Mouse (Mus musculus) limb, embryonic 11.5 days (tissue): Measurements from ENCODE around the gene Ube2h. TPM values are rescaled to one million over a fixed set of nuclear protein-coding genes. Genes with fewer than 3 reads are reported as not detected.

Experiments used
- ATAC-seq: fragments of 200-750 bp; cut with Nextera tagmentation; 2 replicates; pipeline ENCODE4 v1.8.0; 2017; ENCODE audit warnings: low read depth; ENCODE audit not compliant: insufficient number of reproducible peaks, low FRiP score, low TSS enrichment
- DNase-seq: peaks from one replicate; pipeline ENCODE4 v3.0.0-alpha.2; 2015; ENCODE audit warnings: low spot score
- H3K27ac ChIP-seq: fragments of 300-500 bp; sonication (generic); replicated peaks from 2 replicates; pipeline ENCODE4 v1.5.1; 2014; ENCODE audit warnings: low read depth, mild to moderate bottlenecking, low read length
- H3K27me3 ChIP-seq: fragments of 300-500 bp; sonication (generic); 2 replicates; pipeline ENCODE4 v1.6.1; 2014; ENCODE audit warnings: mild to moderate bottlenecking, low read length, mixed read lengths; ENCODE audit not compliant: control insufficient read depth, insufficient read depth
- H3K36me3 ChIP-seq: fragments of 300-500 bp; sonication (generic); 2 replicates; pipeline ENCODE4 v1.6.1; 2014; ENCODE audit warnings: mild to moderate bottlenecking, low read length, moderate library complexity, mixed read lengths; ENCODE audit not compliant: control insufficient read depth, insufficient read depth
- H3K4me1 ChIP-seq: fragments of 300-500 bp; sonication (generic); 2 replicates; pipeline ENCODE4 v1.6.1; 2014; ENCODE audit warnings: low read length, mixed read lengths; ENCODE audit not compliant: control insufficient read depth, insufficient read depth
- H3K4me2 ChIP-seq: fragments of 300-500 bp; sonication (generic); 2 replicates; pipeline ENCODE4 v1.6.1; 2014; ENCODE audit warnings: low read depth, mild to moderate bottlenecking, moderate library complexity; ENCODE audit not compliant: severe bottlenecking
- H3K4me3 ChIP-seq: fragments of 300-500 bp; sonication (generic); 2 replicates; pipeline ENCODE4 v1.5.1; 2014; ENCODE audit warnings: low read depth, low read length
- H3K9ac ChIP-seq: fragments of 300-500 bp; sonication (generic); 2 replicates; pipeline ENCODE4 v1.6.1; 2014; ENCODE audit warnings: mild to moderate bottlenecking, low read length
- H3K9me3 ChIP-seq: fragments of 300-500 bp; sonication (generic); 2 replicates; pipeline ENCODE4 v1.6.1; 2016; ENCODE audit warnings: low read length; ENCODE audit not compliant: control insufficient read depth
- WGBS: fragments of 180-500 bp; shearing (Covaris S2); extraction: QIAGEN DNeasy Blood & Tissue Kit; methylation state at CpG from one replicate; pipeline ENCODE4 v1.1.7; 2014; 5-methylcytosine and 5-hydroxymethylcytosine counted together
- polyA plus RNA-seq: library from polyadenylated mRNA; unstranded; fragments of >200 nt; fragmentation: Nextera tagmentation; extraction: Ambion mirVana; gene quantifications from 2 replicates; pipeline ENCODE4 v1.2.1, GENCODE M21; 2014

Gene Ube2h
- polyA plus RNA-seq, 1 experiment from 2014 or later, result 48.7 TPM

DNA sequence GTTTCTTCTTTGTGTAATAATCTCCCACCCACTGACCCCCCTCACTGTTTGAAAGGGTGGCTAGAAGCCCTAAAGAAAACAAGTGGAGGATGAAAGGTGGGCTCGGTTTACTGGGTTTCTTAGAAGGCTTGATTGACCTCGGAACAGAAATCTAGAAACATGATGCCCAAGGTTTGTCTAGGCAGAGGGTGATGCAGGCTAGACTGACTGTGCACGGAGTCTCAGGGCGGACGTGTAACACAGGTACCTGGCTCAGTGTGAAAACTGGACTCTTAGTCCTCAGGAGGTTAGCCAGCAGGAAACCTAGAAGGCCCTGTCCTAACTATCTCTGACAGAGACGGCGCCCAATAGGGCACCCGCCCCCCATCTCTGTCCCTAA lies 131.9 kb downstream of the Ube2h start:
- Histone ChIP-seq H3K9ac (no peak overlapping the region), H3K9me3 (no peaks in the 10 kb centered on the region; the same call in 1 of the 2 replicates), H3K36me3 (no peaks in the 10 kb centered on the region), H3K4me2 (peak overlapping the region; percentile 29; the same call in 1 of the 2 replicates), H3K27me3 (peaks cover 74% of the 10 kb centered on the region), H3K4me3 (peak overlapping the region; percentile 24; the same call in 1 of the 2 replicates), H3K27ac (no peak overlapping the region), H3K4me1 (peaks cover 38% of the 10 kb centered on the region)
- no peak for DNase-seq
- no peak for ATAC-seq
- WGBS, result 13% methylated on average over 8 of the region's 8 CpGs

DNA sequence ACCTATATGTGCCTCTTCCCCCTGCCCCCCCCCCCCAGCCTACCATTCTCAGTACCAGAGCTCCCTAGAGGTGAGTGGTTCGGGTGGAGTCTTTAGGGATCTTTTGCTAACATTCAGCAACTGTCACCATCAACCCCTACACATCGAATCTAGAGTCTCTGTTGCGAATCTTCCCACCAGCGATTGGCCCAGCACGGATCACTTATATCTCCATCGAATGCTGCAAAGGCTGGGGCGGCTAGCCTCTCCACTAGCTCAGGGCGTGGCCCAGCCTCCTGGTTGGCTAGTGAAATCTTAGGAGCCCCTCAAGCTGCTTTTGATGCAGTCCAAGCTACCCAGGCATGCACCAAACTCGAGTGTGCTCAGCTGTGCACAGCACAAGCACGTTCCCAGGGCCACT lies 132.4 kb downstream of the Ube2h start:
- no peaks in the 10 kb centered on the region; the same call in 1 of the 2 replicates for H3K9me3 ChIP-seq
- H3K27me3 ChIP-seq, result peaks cover 70% of the 10 kb centered on the region
- ATAC-seq, result no peak
- DNase-seq, result peak; percentile 41
- 17% methylated on average over 10 of the region's 10 CpGs for whole genome bisulfite sequencing
- H3K4me1 ChIP-seq, result peaks cover 37% of the 10 kb centered on the region
- H3K36me3 ChIP-seq, result no peaks in the 10 kb centered on the region
- no peak overlapping the region for H3K4me3 ChIP-seq
- no peak overlapping the region for H3K9ac ChIP-seq
- H3K4me2 ChIP-seq, result peak overlapping the region; percentile 29; the same call in 1 of the 2 replicates
- no peak overlapping the region for H3K27ac ChIP-seq

DNA sequence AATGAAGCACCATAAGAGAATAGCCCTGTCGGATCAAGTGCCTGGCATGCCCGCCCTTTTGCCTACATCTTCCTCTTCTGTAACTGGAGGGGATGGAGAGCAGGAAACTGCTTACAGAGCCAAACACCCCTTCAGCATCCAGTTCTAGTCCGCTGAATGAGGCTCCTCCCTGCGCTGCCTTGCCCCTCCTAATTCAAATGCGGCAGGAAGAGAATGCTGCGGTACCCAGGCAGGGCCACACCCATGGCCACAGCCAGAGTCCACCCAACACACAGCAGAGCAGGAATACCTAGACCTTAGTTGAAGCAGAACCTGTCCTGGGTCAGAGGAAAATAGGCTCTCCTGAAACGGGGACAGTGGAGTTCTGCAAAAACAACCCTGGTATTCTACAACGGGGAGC lies 133.1 kb downstream of the Ube2h start:
- Histone ChIP-seq H3K4me1 (peaks cover 37% of the 10 kb centered on the region), H3K9me3 (no peaks in the 10 kb centered on the region; the same call in 1 of the 2 replicates), H3K4me2 (no peak overlapping the region), H3K4me3 (no peak overlapping the region), H3K27me3 (peaks cover 64% of the 10 kb centered on the region), H3K9ac (no peak overlapping the region), H3K36me3 (no peaks in the 10 kb centered on the region), H3K27ac (no peak overlapping the region)
- WGBS, result 18% methylated on average over 8 of the region's 8 CpGs
- no peak for ATAC-seq
- peak; percentile 32 for DNase-seq

DNA sequence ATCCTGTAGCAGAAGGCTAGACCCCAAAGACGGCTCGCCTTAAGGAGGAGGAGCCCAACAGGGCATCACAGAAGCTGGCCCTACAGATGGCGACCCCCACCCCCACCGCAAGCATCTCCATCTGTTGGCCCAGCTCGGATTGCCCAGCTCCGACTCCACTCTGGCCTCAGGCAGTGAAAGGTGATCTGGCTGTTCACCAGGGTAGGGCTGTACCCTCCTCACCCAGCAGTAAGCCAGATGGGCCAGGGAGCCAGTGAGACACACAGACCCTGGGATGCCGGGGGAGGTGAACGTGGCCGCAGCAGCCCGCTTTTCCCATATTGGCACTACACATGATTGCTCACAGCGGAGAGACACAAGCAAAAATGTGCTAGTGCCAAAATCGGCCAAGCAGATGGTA lies 135.2 kb downstream of the Ube2h start:
- no peak overlapping the region for H3K4me3 ChIP-seq
- H3K4me1 ChIP-seq, result peaks cover 24% of the 10 kb centered on the region
- WGBS, result 52% methylated on average over 12 of the region's 12 CpGs
- H3K27me3 ChIP-seq, result peaks cover 43% of the 10 kb centered on the region
- ATAC-seq, result no peak
- no peaks in the 10 kb centered on the region for H3K36me3 ChIP-seq
- H3K9ac ChIP-seq, result no peak overlapping the region
- peak; percentile 46 for DNase-seq
- H3K4me2 ChIP-seq, result no peak overlapping the region
- no peak overlapping the region for H3K27ac ChIP-seq
- H3K9me3 ChIP-seq, result no peaks in the 10 kb centered on the region

DNA sequence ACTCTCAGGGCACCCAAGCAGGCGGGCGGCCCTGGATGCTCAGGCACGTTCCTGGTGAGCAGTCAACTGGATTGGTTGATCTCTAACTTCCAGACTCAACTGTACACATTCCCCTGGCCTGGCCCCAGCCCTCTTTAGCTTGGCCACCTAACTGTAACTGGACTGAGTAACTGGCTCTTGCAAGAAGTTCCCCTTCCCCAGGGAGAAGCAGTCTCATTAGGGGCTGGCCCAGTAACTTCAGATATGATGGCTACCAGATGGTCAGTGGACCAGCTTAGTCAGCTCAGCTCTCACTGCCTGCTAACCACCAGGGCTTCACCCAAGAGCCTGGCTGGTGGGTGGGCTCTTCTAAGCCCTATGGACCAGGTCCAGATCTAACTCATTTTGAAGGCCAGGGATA lies 136.1 kb downstream of the Ube2h start:
- DNase-seq (no peak), ATAC-seq (no peak)
- Histone ChIP-seq H3K9me3 (no peaks in the 10 kb centered on the region), H3K9ac (no peak overlapping the region), H3K27me3 (peaks cover 34% of the 10 kb centered on the region), H3K4me1 (peaks cover 15% of the 10 kb centered on the region), H3K4me2 (no peak overlapping the region), H3K36me3 (no peaks in the 10 kb centered on the region), H3K27ac (no peak overlapping the region), H3K4me3 (no peak overlapping the region)
- WGBS, result 89% methylated on average over 3 of the region's 3 CpGs

DNA sequence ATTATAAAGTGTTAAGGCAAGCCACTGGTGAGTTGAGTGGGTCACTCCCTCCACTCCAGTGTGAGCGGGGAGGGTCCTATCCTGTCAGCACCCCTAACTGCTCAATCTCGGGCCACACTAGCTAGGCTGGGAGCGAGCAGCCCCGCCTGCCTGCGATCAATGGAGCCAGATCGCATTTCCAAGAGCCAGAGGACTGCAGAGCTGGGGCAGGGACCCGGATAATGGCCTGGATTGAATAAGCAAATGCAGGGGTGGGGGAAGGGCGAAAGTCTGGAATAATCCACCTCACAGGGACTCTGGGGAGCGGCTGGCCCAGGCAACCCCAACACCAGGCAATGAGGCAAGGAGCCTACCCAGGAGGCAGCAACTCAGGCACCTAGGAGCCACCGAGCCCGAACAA lies 137.1 kb downstream of the Ube2h start:
- peaks cover 23% of the 10 kb centered on the region for H3K27me3 ChIP-seq
- DNase-seq, result peak; percentile 71
- H3K4me2 ChIP-seq, result no peak overlapping the region
- no peaks in the 10 kb centered on the region for H3K36me3 ChIP-seq
- no peak overlapping the region for H3K9ac ChIP-seq
- H3K4me3 ChIP-seq, result no peak overlapping the region
- peak; percentile 65 for ATAC-seq
- peaks cover 10% of the 10 kb centered on the region for H3K4me1 ChIP-seq
- H3K9me3 ChIP-seq, result no peaks in the 10 kb centered on the region
- WGBS, result 23% methylated on average over 11 of the region's 11 CpGs
- H3K27ac ChIP-seq, result no peak overlapping the region

DNA sequence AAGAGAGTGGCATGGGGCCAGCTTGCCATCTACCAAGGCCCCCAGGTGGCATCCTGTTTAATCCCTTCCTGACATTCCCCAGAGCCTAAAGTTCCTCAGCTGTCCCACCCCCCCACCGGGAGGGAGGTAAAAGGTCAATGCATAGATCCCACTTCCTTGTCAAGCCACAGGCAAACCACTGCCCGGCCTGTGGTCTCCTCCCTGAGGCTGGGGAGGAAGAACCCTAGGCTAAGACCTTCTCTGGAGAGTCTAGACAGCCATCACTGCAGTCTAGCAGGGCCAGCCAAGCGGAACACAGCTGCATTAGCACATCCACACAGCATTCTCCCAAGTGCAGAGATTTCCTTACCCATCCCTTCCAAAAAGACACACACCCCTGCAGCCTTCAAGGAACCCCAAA lies 138.0 kb downstream of the Ube2h start:
- Histone ChIP-seq H3K9ac (no peak overlapping the region), H3K9me3 (no peaks in the 10 kb centered on the region), H3K4me1 (peaks cover 11% of the 10 kb centered on the region), H3K4me2 (no peak overlapping the region), H3K4me3 (no peak overlapping the region), H3K27me3 (peaks cover 15% of the 10 kb centered on the region), H3K27ac (no peak overlapping the region), H3K36me3 (no peaks in the 10 kb centered on the region)
- ATAC-seq (no peak), DNase-seq (no peak)
- 69% methylated on average over 3 of the region's 3 CpGs for WGBS

DNA sequence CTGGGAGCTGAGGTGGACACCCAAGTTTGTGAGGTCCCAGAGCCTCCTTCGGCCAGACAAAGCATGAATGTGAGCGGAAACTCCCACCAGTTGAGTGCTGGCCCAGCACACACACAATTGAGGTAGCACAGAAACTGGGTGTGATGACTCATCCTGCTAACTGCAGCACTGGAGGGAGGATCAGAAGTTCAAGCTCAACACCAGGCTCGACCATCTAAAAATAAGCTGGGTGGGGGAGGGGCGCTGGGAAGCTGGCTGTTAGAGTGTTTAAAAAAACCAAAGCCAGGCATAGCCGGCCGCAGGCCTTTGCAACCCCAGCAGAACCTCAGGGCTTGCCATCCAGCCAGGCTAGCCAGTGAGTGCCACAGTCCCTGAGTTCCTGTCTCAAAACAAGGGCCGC lies 142.2 kb downstream of the Ube2h start:
- Histone ChIP-seq H3K27me3 (no peaks in the 10 kb centered on the region), H3K4me1 (peaks cover 3% of the 10 kb centered on the region; the same call in 1 of the 2 replicates), H3K4me3 (no peak overlapping the region), H3K27ac (no peak overlapping the region), H3K9ac (no peak overlapping the region), H3K36me3 (no peaks in the 10 kb centered on the region), H3K4me2 (no peak overlapping the region), H3K9me3 (no peaks in the 10 kb centered on the region)
- 47% methylated on average over 7 of the region's 7 CpGs for WGBS
- ATAC-seq (no peak), DNase-seq (no peak)

DNA sequence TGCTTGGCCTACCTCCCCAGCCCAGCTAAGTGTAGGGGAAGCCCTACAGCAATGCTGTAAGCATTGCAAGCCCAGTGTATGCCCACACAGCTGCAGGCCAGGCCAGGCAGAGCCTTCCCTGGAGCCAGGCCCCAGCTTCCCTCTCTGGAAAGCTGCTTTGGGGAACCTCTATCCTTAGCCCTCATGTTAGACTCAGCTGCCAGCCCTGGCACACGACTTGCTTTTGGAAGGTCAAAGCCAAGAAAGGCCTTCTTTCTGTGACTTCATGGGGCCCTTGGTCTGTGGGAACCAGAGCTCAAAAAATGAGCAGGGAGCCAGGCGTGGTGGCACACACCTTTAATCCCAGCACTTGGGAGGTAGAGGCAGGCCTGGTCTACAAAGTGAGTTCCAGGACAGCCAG lies 142.7 kb downstream of the Ube2h start:
- Histone ChIP-seq H3K4me1 (peaks cover 3% of the 10 kb centered on the region; the same call in 1 of the 2 replicates), H3K4me3 (no peak overlapping the region), H3K4me2 (no peak overlapping the region), H3K36me3 (no peaks in the 10 kb centered on the region), H3K9ac (no peak overlapping the region), H3K27ac (no peak overlapping the region), H3K9me3 (no peaks in the 10 kb centered on the region), H3K27me3 (no peaks in the 10 kb centered on the region)
- ATAC-seq (no peak), DNase-seq (no peak)
- WGBS, result 72% methylated on average over 2 of the region's 2 CpGs
